Mouse (Mus musculus): ENCODE results near the gene Tmem132d.

Gene Tmem132d

GRCm38 (mm10) chr5:128218281-128218680 lies 214.6 kb downstream of the Tmem132d start:
- DNase-seq (ENCODE audit: low spot score), result no peak

DNA sequence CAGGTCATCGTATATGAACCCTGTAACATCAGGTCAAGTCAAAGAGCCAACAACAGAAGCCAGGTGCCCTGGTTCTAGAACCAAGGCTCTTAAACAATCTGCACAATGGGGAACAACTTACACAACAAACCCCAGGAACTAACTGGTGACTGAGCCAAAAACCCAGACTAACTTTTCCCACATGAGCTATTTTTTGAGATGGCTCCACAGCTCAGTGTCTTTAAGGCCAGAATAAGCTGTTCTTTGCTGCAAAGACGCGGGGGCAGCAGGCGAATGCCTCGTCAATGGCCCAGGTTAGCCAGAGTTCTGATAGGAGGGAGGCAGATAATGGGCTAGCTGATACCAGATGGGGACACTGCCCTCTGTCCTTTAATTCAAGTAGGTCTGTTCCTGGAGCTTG lies 221.8 kb downstream of the Tmem132d start:
- DNase-seq (ENCODE audit: low spot score), result no peak

GRCm38 (mm10) chr5:128205716-128206115 lies 227.2 kb downstream of the Tmem132d start:
- DNase-seq (ENCODE audit: low spot score), result no peak

GRCm38 (mm10) chr5:128204685-128205320 lies 228.1 kb downstream of the Tmem132d start:
- no peak for DNase-seq (ENCODE audit: low spot score)

GRCm38 (mm10) chr5:128203879-128204581 lies 228.8 kb downstream of the Tmem132d start:
- no peak for DNase-seq (ENCODE audit: low spot score)

- DNase-seq (ENCODE audit: low spot score), result no peak
These were observed 238.8 kb downstream of the Tmem132d start for GRCm38 (mm10) chr5:128194106-128194505.

GRCm38 (mm10) chr5:128192485-128193055 lies 240.3 kb downstream of the Tmem132d start:
- DNase-seq (ENCODE audit: low spot score), result no peak

DNA sequence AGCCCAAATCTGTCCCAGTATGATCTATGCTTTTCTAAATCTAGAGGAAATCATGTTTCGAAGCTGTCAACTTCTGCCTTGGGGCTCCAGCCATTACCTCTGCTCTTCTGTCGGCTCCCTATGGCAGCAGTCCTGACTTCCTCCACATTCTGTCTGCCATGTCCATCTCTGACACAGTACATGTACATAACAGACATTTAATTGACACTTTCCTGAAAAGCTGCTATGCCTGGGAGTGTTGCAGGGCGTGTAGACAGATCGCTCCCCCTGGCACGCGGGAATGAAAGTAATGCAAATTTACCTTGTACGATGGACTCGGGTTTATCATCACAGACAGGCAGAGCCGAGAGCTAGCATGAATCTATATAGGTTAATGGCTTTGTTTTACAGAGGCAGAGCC lies 241.2 kb downstream of the Tmem132d start:
- no peak for DNase-seq (ENCODE audit: low spot score)

DNA sequence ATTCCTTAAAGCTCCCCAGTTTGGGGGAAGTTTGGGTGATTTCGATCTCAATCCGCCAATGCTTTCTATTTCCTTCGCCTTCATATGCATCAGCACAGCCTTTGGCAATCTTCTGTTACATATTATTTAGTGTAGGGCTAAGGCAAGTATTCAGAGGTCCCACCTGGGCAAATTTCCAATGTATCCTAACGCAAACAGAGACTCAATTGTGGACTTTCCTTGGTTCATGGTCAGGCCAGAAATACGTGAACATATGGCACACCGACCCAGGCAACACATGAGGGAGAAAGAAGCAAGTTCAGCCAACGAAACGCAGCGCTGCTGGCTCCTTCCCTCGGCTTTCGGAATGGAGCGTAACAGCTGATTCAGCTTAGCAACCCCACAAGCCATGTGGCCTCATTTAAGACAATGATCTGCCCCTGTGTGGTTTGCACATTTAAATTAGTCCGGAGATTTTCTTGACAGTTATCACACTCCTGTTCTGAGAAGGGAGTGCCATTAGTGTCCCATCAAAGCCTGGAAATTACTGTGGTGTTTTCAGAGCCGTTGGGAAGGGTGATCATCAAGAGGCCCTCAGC lies 242.5 kb downstream of the Tmem132d start:
- no peak for DNase-seq (ENCODE audit: low spot score)

DNA sequence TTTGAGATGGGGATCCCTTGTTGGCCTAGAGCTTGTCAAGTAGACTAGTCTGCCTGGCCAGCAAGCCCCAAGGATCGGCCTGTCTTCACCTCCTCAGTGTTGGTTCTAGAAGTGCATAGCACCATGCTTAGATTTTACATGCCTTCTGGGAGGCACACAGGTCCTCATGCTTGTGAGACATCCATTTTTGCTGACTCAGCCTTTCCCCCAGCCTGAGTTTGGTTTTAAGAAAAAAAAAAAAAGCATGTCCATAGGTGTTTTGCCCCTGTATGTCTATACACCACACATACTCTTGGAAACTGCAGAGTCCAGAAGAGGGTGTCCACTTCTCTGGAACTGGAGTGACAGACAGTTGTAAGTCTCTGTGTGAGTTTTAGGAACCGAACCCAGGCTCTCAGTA lies 256.6 kb downstream of the Tmem132d start:
- DNase-seq (ENCODE audit: low spot score), result no peak

DNA sequence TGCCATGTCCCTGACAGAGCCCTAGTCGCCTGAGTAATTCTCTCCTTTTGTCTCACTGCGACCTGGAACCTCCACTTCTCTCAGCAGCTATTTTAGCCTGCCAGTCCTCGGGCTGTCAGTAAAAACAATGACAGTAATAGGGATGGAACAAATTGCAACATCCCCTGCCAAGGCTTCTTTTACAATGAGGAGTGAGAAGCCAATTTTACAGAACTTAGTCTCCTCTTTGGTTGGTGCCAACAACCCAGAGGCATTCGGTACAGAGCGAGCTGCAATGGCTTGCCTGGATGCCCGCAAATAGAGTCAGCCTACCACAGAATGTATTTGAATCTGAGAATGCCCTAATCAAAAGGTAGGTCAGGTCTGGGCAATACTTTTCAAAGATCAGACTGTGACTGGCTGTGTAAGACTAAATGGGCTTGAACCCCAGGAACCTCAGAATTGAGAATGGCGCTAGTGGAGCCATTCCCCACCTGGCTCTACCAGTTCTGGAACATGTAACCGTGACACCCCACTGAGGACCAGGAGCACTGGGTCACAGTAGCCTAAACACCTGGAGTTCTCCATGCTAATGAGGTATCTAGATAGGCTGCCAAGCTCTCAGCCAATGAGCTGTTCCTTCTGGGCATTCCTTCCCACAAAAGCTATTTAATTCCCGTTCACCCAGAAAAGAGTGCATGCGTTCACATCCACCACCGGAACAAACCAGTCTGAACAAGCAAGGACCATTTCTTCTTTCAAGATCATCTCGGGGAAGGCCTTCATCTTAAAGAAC lies 273.8 kb downstream of the Tmem132d start:
- DNase-seq (ENCODE audit: low spot score), result no peak

DNA sequence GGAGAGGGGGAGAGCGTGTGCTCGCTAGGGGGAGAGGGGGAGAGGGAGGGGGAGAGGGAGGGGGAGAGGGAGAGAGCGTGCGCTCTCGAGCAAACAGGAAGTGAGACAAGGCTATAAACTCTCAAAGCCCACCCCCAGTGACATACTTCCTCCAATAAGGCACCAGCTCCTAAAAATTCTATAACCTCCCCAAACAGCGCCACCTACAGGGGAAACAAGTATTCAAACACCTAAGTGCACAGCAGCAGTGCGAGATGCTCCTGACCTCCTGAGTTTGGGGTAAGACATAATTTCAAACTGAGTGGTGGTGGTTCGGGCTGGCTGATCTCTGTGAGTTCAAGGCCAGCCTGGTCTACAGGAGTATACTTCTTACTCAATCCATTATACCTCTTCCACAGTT lies 281.4 kb downstream of the Tmem132d start:
- DNase-seq (ENCODE audit: low spot score), result no peak

DNA sequence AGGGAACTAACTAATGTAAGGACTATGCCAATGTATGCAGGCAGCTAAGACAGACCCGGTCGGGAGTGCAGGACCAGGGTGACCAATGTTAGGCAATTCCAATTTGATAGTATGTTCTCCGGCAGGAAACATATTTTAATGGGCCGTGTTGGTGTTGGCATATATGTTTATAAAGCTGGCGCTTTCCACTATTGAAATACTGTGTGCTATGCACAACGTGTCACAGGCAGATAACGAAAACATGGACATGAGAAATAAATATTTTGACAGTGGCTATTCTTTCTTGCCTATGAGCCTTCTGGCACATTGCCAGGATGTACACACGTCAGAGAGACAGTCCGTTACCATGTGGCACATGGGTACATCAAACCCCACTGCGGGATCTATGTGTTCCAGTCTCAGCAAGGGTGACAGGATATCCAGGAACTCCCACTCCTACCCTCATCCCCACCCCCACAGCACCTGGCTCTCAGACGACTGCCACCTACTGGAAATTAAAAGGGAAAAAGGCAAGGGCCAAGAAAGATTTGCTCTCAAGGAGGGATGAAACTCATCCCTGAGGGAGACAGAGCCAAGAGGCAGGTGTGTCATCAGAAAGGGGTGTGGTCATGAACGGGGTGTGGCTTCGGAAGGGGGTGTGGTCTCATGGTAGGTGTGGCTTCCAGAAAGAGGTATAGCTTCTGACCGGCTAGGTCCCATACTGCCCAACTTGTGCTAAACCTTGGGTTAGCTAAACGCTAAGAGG lies 285.8 kb downstream of the Tmem132d start:
- no peak for DNase-seq (ENCODE audit: low spot score)

GRCm38 (mm10) chr5:128144799-128145198 lies 288.1 kb downstream of the Tmem132d start:
- DNase-seq (ENCODE audit: low spot score), result no peak

DNA sequence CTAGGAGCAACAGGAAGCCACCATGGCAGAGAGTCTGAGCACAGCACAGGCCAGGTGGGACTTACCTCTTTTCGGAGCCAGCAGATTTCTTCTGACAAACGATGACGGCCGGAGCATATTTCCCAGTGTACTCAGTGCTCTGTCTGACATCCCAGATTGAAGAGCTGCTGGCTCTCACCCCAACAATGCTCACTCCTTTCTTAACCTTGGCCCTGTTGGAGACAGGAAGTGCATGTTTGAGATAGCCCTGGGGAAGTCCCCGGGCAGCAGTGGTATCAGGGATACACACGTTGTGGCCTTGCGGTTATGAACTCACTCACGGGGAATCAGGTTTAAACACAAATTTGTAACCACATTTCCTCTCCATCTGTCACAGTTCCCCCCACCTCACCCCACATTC lies 296.1 kb downstream of the Tmem132d start:
- no peak for DNase-seq (ENCODE audit: low spot score)

GRCm38 (mm10) chr5:128122656-128123055 lies 310.2 kb downstream of the Tmem132d start:
- DNase-seq (ENCODE audit: low spot score), result no peak

DNA sequence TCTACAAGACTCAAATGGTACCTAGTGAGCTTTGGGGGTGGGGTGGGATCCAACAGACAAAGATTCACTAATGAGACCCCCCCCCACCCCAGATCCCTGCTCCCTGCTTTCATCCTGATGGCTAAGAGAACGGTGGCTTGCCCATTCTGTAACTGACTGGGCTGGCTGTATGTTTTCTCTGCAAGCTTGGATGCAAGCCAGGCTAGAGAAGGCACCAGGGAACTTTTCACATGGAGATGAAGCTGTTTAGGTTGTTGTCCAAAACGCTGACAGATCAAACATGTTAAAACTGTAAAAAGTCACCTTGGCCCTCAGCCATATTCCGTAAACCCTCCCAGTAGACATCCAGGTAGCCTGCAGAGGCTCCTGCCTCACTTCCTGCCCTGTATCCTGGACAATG lies 313.7 kb downstream of the Tmem132d start:
- DNase-seq (ENCODE audit: low spot score), result no peak

DNA sequence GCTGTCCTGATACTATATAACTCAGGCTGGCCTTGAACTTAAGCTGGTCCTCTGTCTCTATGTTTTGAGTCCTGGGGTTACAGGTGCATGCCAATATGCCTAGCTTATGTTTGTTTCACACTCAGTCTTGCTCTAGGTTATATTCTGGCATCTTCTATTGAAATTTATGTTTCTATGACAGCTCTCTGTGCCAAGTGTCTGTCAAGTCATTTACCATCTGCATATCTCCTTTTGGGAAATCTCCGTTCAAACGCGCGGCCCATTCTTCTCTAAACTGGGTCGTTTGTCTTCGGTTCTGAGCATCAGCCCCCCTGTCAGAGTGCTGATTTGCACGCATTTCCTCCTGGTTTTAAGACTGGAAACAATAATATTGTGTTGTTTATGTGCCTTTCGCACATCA lies 319.8 kb downstream of the Tmem132d start:
- no peak for DNase-seq (ENCODE audit: low spot score)

DNA sequence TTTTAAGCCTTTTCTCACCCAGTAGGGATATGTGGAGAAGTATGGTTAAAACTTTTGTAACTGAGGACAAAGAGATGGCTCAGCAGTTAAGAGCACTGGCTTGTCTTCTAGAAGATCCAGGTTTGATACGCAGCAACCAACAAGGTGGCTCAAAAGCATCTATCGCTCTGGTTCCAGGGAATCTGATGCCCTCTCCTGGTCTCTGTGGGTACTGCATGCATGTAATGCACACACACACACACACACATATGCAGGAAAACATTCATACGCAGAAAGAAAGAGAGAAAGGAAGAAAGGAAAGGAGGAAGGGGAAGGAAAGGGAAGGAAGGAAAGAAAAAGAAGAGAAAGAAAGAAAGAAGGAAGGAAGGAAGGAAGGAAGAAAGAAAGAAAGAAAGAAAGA lies 320.4 kb downstream of the Tmem132d start:
- DNase-seq (ENCODE audit: low spot score), result no peak

GRCm38 (mm10) chr5:128111664-128112063 lies 321.2 kb downstream of the Tmem132d start:
- no peak for DNase-seq (ENCODE audit: low spot score)

- no peak for DNase-seq (ENCODE audit: low spot score)
These were observed 330.3 kb downstream of the Tmem132d start for GRCm38 (mm10) chr5:128102556-128102955.

DNA sequence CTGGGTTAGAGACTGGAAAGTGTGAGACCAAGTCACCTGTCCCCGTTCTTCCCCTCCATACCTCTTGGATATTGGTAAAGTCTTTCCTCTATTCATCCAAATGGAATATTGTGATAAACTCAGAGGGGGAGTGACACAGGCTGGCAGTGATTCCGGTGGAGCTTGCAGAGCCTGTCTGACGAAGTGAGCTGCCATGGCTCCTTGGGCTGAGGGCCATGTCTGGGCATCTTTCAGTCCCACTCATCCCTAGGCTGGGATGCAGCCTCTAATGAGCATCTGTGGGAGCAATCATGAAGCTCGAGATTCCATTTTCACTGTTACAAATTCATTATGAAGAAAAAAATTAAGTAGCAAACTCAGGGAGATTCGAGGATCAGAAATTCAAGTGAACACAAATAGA lies 332.5 kb downstream of the Tmem132d start:
- no peak for DNase-seq (ENCODE audit: low spot score)
